Mouse (Mus musculus) small intestine, adult 2 months (tissue): ENCODE measurements at regions not wholly inside any gene's neighbourhood (a gene's known extent, or its start where the extent isn't known, plus 50 kb on each side); places are given as distances from the start of the nearest gene placed in this dataset.
"Not testable (repeated sequence)": the region's sequence is repeated elsewhere in the genome, so short reads cannot be mapped to it uniquely, and the experiment has no call there.

Experiments used
- H3K27ac ChIP-seq: fragments of 200-500 bp; 2 replicates; pipeline ENCODE4 v1.5.1; 2012; ENCODE audit warnings: low read depth, low read length, control low read depth, inconsistent platforms; ENCODE audit not compliant: insufficient read depth
- H3K27me3 ChIP-seq: fragments of 200-500 bp; 2 replicates; pipeline ENCODE4 v1.6.1; 2012; ENCODE audit warnings: mild to moderate bottlenecking, moderate library complexity, low read length, inconsistent platforms; ENCODE audit not compliant: control insufficient read depth, insufficient read depth
- H3K36me3 ChIP-seq: fragments of 200-500 bp; 2 replicates; pipeline ENCODE4 v1.6.1; 2012; ENCODE audit warnings: mild to moderate bottlenecking, low read length, control low read depth, inconsistent platforms; ENCODE audit not compliant: control insufficient read depth, insufficient read depth
- H3K4me1 ChIP-seq: fragments of 200-500 bp; 2 replicates; pipeline ENCODE4 v1.6.1; 2012; ENCODE audit warnings: low read length, inconsistent platforms, mixed read lengths; ENCODE audit not compliant: control insufficient read depth, insufficient read depth, insufficient read length
- H3K4me3 ChIP-seq: fragments of 200-500 bp; 2 replicates; pipeline ENCODE4 v1.5.1; 2012; ENCODE audit warnings: low read depth, mild to moderate bottlenecking, control low read depth, inconsistent platforms, low read length, moderate library complexity
- CTCF ChIP-seq: fragments of 200-500 bp; IDR thresholded peaks from 2 replicates; pipeline ENCODE4 v1.5.1; 2012; ENCODE audit warnings: low read depth, mild to moderate bottlenecking, control low read depth, inconsistent platforms, low read length, moderate library complexity, mixed read lengths; ENCODE audit not compliant: insufficient replicate concordance, insufficient read length; ENCODE audit errors: extremely low read depth
- POLR2A ChIP-seq: fragments of 200-500 bp; IDR thresholded peaks from 2 replicates; pipeline ENCODE4 v1.6.1; 2012; ENCODE audit warnings: low read depth, mild to moderate bottlenecking, control low read depth, inconsistent platforms, low read length, moderate library complexity
- WGBS: fragments of 180-500 bp; shearing (Covaris S2); methylation state at CpG from one replicate; pipeline ENCODE4 v1.1.7; 2018; 5-methylcytosine and 5-hydroxymethylcytosine counted together

DNA sequence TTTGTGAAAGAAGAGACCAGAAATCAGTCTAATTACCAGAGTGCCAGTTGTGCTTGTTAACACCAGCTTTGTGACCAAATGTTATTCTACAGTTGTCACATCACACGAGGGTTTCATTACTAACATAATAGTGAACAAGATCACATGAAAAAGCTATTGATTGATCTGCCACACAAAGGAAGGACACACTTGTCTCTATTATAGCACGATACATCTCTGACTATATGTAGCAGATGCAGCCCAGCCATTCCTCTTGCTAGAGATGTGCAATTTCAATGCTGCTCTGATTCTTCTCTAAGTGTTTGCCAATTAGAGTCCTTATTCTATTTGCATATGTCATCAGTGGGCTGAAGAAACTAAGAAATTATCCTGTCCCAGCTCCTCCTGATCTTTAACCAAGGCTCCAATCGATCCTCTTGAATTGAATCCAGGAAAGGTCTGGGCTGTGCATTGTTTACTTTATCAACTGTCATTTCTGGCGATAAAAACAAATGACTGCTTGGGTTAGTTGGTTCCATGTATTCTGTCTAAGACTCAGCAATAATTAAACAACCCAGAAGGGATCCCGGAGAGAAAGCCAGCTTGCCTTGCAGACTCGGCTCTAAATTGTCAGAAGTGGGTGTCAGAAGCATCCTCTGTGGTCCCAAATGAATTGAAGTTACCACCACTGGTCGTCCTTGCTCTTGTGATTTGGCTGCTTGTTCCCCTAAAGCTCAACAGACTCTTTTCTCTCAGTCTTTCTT lies 551.7 kb upstream of the Ptbp2 start:
- Histone ChIP-seq H3K27ac (no peak overlapping the region), H3K4me3 (no peak overlapping the region), H3K4me1 (no peaks in the 10 kb centered on the region), H3K36me3 (no peaks in the 10 kb centered on the region), H3K27me3 (no peaks in the 10 kb centered on the region)
- TF ChIP-seq POLR2A, result no peak
- 60% methylated on average over 7 of the region's 7 CpGs for WGBS

DNA sequence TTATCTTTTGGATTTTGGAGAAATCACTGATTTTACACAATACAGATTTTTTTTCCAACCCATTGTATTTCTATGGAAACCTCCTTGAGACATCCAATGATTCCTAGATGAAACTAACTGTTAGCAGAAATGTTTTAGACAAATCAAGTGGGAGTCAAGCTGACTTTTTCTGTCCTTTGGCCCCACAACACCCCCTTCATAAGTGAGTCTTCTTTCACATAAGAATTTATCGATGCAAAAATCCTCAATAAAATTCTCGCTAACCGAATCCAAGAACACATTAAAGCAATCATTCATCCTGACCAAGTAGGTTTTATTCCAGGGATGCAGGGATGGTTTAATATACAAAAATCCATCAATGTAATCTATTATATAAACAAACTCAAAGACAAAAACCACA lies 522.8 kb upstream of the Ptbp2 start:
- not testable (repeated sequence) for H3K36me3 ChIP-seq, H3K4me3 ChIP-seq, H3K4me1 ChIP-seq, H3K27me3 ChIP-seq, H3K27ac ChIP-seq
- 91% methylated on average over 3 of the region's 3 CpGs for WGBS

DNA sequence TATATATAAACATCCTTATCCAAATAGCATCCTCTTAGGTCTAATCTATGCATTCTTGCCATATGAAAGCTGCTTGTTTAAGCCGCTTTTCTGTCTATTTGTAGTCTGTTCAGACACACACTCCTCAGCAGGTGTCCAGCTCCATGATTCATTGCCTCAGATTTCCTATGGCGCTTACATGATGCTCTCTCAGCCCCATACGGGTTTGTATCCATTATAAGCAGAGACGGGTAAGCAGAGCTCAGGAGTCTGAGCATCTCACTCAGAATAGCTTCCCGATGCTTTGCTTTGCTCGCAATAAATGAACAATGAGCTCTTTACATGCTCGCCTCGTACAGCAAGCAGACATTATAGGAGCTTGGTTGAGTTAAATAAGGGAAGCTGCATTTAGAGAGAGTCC lies 521.3 kb upstream of the Ptbp2 start:
- H3K4me1 ChIP-seq, result no peaks in the 10 kb centered on the region
- H3K27ac ChIP-seq, result no peak overlapping the region
- WGBS, result 75% methylated on average over 8 of the region's 8 CpGs
- no peaks in the 10 kb centered on the region for H3K27me3 ChIP-seq
- H3K36me3 ChIP-seq, result no peaks in the 10 kb centered on the region
- TF ChIP-seq CTCF (no peak), POLR2A (no peak)
- H3K4me3 ChIP-seq, result no peak overlapping the region
